Mouse (Mus musculus): Measurements from ENCODE around the gene Hdhd5. TPM values are rescaled to one million over a fixed set of nuclear protein-coding genes. Genes with fewer than 3 reads are reported as not detected.

The Hdhd5 gene
- polyA plus RNA-seq, 1 experiment from 2014 or later: 15.9 TPM

- Histone ChIP-seq H3K9me3 (replicated peaks; ENCODE audit: low read length) (no peaks in the 10 kb centered on the region), H3K27me3 (ENCODE audit: insufficient read depth, low read length) (no peaks in the 10 kb centered on the region), H3K4me1 (replicated peaks; ENCODE audit: insufficient read depth, low read length) (no peaks in the 10 kb centered on the region), H3K4me3 (replicated peaks; ENCODE audit: low read depth, low read length) (no peak overlapping the region), H3K4me2 (ENCODE audit: low read length) (no peak overlapping the region), H3K9ac (ENCODE audit: low read depth, low read length) (no peak overlapping the region), H3K27ac (no peak overlapping the region), H3K36me3 (ENCODE audit: insufficient read depth, low read length) (no peaks in the 10 kb centered on the region)
- no peak for TF ChIP-seq CTCF (IDR thresholded peaks at IDR 0.05; ENCODE audit: low read depth)
- no peak for DNase-seq (ENCODE audit: low spot score)
- ATAC-seq (replicated peaks; ENCODE audit: low FRiP score, low read depth): no peak
- 65% methylated on average over 4 of the region's 4 CpGs for WGBS
These were observed 25.6 kb downstream of the Hdhd5 start for GRCm38 (mm10) chr6:120505531-120505930.

- 81% methylated on average over 3 of the region's 3 CpGs for WGBS
- Histone ChIP-seq H3K36me3 (ENCODE audit: insufficient read depth, low read length) (no peaks in the 10 kb centered on the region), H3K9ac (ENCODE audit: low read depth, low read length) (no peak overlapping the region), H3K27ac (no peak overlapping the region), H3K4me1 (replicated peaks; ENCODE audit: insufficient read depth, low read length) (no peaks in the 10 kb centered on the region), H3K27me3 (ENCODE audit: insufficient read depth, low read length) (no peaks in the 10 kb centered on the region), H3K9me3 (replicated peaks; ENCODE audit: low read length) (no peaks in the 10 kb centered on the region; the same call in 1 of the 2 replicates), H3K4me2 (ENCODE audit: low read length) (no peak overlapping the region), H3K4me3 (replicated peaks; ENCODE audit: low read depth, low read length) (no peak overlapping the region)
- DNase-seq (ENCODE audit: low spot score): no peak
- ATAC-seq (replicated peaks; ENCODE audit: low FRiP score, low read depth): no peak
- no peak for TF ChIP-seq CTCF (IDR thresholded peaks at IDR 0.05; ENCODE audit: low read depth)
These were observed 27.1 kb downstream of the Hdhd5 start for GRCm38 (mm10) chr6:120504051-120504450.

- no peak for DNase-seq (ENCODE audit: low spot score)
- no peak overlapping the region for H3K4me2 ChIP-seq (ENCODE audit: low read length)
- no peak overlapping the region for H3K9ac ChIP-seq (ENCODE audit: low read depth, low read length)
- H3K27me3 ChIP-seq (ENCODE audit: insufficient read depth, low read length): peaks cover 19% of the 10 kb centered on the region
- H3K4me3 ChIP-seq (replicated peaks; ENCODE audit: low read depth, low read length): no peak overlapping the region
- H3K27ac ChIP-seq: no peak overlapping the region
- H3K4me1 ChIP-seq (replicated peaks; ENCODE audit: insufficient read depth, low read length): peaks cover 21% of the 10 kb centered on the region; the same call in 1 of the 2 replicates
- H3K36me3 ChIP-seq (ENCODE audit: insufficient read depth, low read length): no peaks in the 10 kb centered on the region
- no peaks in the 10 kb centered on the region; the same call in 1 of the 2 replicates for H3K9me3 ChIP-seq (replicated peaks; ENCODE audit: low read length)
- WGBS: 53% methylated on average over 3 of the region's 3 CpGs
- no peak for TF ChIP-seq CTCF (IDR thresholded peaks at IDR 0.05; ENCODE audit: low read depth)
- ATAC-seq (replicated peaks; ENCODE audit: low FRiP score, low read depth): no peak
These were observed 34.6 kb downstream of the Hdhd5 start for GRCm38 (mm10) chr6:120496544-120496943.

- H3K4me2 ChIP-seq (ENCODE audit: low read length): peak within 1 kb of the TSS; percentile 99
- H3K27me3 ChIP-seq (ENCODE audit: insufficient read depth, low read length): peaks cover 19% of the 10 kb centered on the region
- no peaks in the 10 kb centered on the region for H3K36me3 ChIP-seq (ENCODE audit: insufficient read depth, low read length)
- 1% methylated on average over 51 of the region's 84 CpGs for WGBS
- H3K27ac ChIP-seq: no peak within 1 kb of the TSS
- DNase-seq (ENCODE audit: low spot score) (peak; percentile 92), ATAC-seq (replicated peaks; ENCODE audit: low FRiP score, low read depth) (peak; percentile 65)
- no peaks in the 10 kb centered on the region for H3K9me3 ChIP-seq (replicated peaks; ENCODE audit: low read length)
- peaks cover 21% of the 10 kb centered on the region; the same call in 1 of the 2 replicates for H3K4me1 ChIP-seq (replicated peaks; ENCODE audit: insufficient read depth, low read length)
- H3K4me3 ChIP-seq (replicated peaks; ENCODE audit: low read depth, low read length): peak within 1 kb of the TSS; percentile 67
- TF ChIP-seq CTCF (IDR thresholded peaks at IDR 0.05; ENCODE audit: low read depth): no peak
- peak within 1 kb of the TSS; percentile 50 for H3K9ac ChIP-seq (ENCODE audit: low read depth, low read length)
These were observed 37.5 kb downstream of the Hdhd5 start, which contains the start of gene Tmem121b for GRCm38 (mm10) chr6:120493374-120494181. Gene Tmem121b (minus strand): TSS chr6:120493807.

GRCm38 (mm10) chr6:120492499-120493373 is 38.4 kb downstream of the Hdhd5 start:
- Histone ChIP-seq H3K4me2 (ENCODE audit: low read length) (peak overlapping the region; percentile 99), H3K4me3 (replicated peaks; ENCODE audit: low read depth, low read length) (peak overlapping the region; percentile 67), H3K9ac (ENCODE audit: low read depth, low read length) (peak overlapping the region; percentile 50; the same call in 1 of the 2 replicates), H3K4me1 (replicated peaks; ENCODE audit: insufficient read depth, low read length) (peaks cover 21% of the 10 kb centered on the region; the same call in 1 of the 2 replicates), H3K36me3 (ENCODE audit: insufficient read depth, low read length) (no peaks in the 10 kb centered on the region), H3K27me3 (ENCODE audit: insufficient read depth, low read length) (peaks cover 19% of the 10 kb centered on the region), H3K9me3 (replicated peaks; ENCODE audit: low read length) (no peaks in the 10 kb centered on the region), H3K27ac (no peak overlapping the region)
- no peak for TF ChIP-seq CTCF (IDR thresholded peaks at IDR 0.05; ENCODE audit: low read depth)
- peak; percentile 51 for DNase-seq (ENCODE audit: low spot score)
- WGBS: under 1% methylated on average over 92 of the region's 95 CpGs
- ATAC-seq (replicated peaks; ENCODE audit: low FRiP score, low read depth): peak; percentile 25
